Mouse (Mus musculus) bone marrow, adult 2 months (tissue): Measurements from ENCODE around the gene Ubqln2. TPM values are rescaled to one million over a fixed set of nuclear protein-coding genes. Genes with fewer than 3 reads are reported as not detected.

Source experiments
- H3K27ac ChIP-seq: fragments of 200-500 bp; 2 replicates; pipeline ENCODE4 v1.5.1; 2012; ENCODE audit warnings: low read depth, mild to moderate bottlenecking, control low read depth, inconsistent platforms, low read length; ENCODE audit not compliant: control insufficient read depth, poor library complexity, insufficient read depth
- H3K4me1 ChIP-seq: fragments of 200-500 bp; 2 replicates; pipeline ENCODE4 v1.6.1; 2011; ENCODE audit warnings: low read length; ENCODE audit not compliant: control insufficient read depth, insufficient read depth
- H3K4me3 ChIP-seq: fragments of 200-500 bp; replicated peaks from 2 replicates; pipeline ENCODE3; 2011; ENCODE audit warnings: mild to moderate bottlenecking, low read depth, low read length, control low read depth; ENCODE audit not compliant: control insufficient read depth
- CTCF ChIP-seq: fragments of 200-500 bp; IDR thresholded peaks from 2 replicates; pipeline ENCODE4 v1.5.1; 2011; ENCODE audit warnings: low read length, control low read depth; ENCODE audit not compliant: control insufficient read depth, insufficient read depth
- POLR2A ChIP-seq: fragments of 200-500 bp; IDR thresholded peaks from 2 replicates; pipeline ENCODE4 v1.6.1; 2011; ENCODE audit warnings: low read depth, mild to moderate bottlenecking, control low read depth, low read length, borderline replicate concordance; ENCODE audit not compliant: control insufficient read depth
- WGBS: fragments of 180-500 bp; shearing (Covaris S2); methylation state at CpG from one replicate; pipeline ENCODE4 v1.1.7; 2018; 5-methylcytosine and 5-hydroxymethylcytosine counted together
- polyA plus RNA-seq: library from polyadenylated mRNA; stranded (reverse); fragments of >200 nt; gene quantifications from 2 replicates; pipeline ENCODE4 v1.2.4, GENCODE M21; 2011; ENCODE audit warnings: low replicate concordance; ENCODE audit not compliant: missing spikeins, insufficient read depth, insufficient read length

The Ubqln2 gene
- polyA plus RNA-seq, 1 experiment: 6.5 TPM

DNA sequence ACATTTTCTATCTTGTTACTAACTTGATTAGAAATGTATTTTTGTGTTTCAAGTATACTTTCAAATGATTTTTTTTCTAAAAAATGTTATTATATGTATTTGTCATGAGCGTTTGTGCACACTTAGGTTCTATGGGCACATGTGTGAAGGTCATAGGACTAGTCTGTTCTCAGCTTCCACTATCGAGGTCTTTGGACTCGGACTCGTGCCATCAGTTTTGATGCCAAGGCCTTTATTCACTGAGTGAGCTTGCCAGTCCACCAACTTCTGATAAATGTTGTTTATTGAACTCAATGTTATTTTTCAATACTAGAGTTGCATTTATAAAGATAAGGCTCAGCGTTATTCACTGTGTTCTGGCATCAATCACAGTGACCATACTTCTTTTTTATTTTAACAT lies 17.5 kb downstream of the Ubqln2 start:
- TF ChIP-seq CTCF: no peak
- TF ChIP-seq POLR2A: no peak
- 84% methylated on average over 5 of the region's 5 CpGs for WGBS
- H3K4me1 ChIP-seq: no peaks in the 10 kb centered on the region

DNA sequence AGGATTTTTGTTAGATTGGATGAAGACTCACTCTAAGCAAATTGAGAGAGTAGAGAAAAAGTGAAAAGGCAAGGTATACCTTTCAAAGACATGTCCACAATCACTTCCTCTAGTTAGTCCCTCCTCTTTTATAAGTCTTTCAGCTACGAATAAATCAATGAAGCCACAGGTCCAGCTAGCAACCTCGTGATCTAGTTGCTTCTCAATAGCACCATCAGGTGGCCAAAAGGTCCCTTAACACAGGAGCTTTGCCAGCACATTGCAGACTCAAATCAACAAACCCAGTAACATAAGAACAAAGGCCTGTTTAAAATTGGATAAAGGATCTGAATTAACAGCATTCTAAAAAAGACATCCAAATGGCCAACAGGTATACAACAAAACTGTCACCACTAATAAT lies 30.4 kb downstream of the Ubqln2 start:
- TF ChIP-seq POLR2A (no peak), CTCF (no peak)
- H3K4me1 ChIP-seq: no peaks in the 10 kb centered on the region
- no peak overlapping the region for H3K27ac ChIP-seq
- H3K4me3 ChIP-seq: no peak overlapping the region
- 6% methylated on average over 2 of the region's 2 CpGs for WGBS

More for the DNA sequence above, 17.5 kb downstream of the Ubqln2 start:
- Histone ChIP-seq H3K27ac (no peak overlapping the region), H3K4me3 (no peak overlapping the region)

Other genes with a start within 250 kb of the Ubqln2 start
- gene Cypt3, start 60.4 kb downstream of the Ubqln2 start, polyA plus RNA-seq: not detected in 2 replicates
- gene Kctd12b, start 198.2 kb downstream of the Ubqln2 start, polyA plus RNA-seq: 1.7 and 2.1 TPM in 2 replicates
- gene Nbdy, start 225.4 kb downstream of the Ubqln2 start, polyA plus RNA-seq: 6.3 and 18.9 TPM in 2 replicates